Comparison of ENCODE assay signal across 13 mouse cellular contexts in the genomic region with DNA sequence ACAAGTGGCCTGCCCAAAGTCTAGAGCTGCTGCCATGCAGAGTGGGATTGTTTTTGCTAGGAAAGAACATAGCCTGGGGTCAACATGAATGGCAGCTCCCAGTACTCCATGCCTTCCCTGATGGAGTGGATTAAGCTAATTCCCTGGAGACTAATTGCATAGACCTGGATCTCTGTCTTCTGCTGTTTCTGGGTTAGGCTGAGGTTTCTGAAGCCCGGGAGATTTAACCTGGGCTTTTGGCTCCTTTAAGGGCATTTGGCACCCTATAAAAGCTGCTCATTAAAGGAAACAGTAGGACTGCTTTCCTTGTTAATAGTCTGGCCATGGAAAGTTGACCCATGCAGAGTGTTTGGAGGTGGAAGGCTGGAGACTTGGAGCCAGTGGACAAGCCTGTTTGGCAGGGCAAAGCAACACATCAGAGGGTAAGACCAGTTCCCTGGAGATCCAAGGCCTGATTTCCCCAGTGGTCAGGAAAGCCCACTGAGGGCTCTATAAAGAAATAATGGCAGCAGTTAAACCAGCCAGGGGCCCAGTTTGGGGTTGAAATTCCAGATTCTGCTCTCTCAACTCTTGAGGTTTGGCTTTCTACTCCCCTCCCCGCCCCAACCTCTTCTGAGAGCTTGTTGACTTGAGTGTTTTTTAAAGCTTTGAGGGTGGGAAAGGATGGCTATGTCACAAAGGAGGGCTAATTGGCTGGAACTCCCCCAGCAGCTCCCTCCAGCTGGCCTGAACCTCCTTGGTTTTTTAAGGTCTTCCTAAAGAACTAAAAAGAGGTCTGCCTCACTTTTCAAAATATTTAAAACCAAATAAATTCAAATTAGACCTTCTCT.
A peak's percentile ranks its signal among the peaks of the same experiment; 100 is the strongest.
DNase-seq lines count a peak whose midpoint lies in the region.
"Had no signal": no experiment of that assay in that cellular context is flagged by ENCODE, and none has a peak within 500 bp of the region (broad histone marks: within the 10 kb centered on the region; RNA-seq: fewer than 3 reads in every experiment).

No protein-coding gene starts in this region.

- no peaks in the 10 kb centered on the region for H3K27me3 ChIP-seq in limb, embryonic 10.5 days (ENCODE audit: low read depth, poor library complexity, severe bottlenecking)
- H3K27me3 ChIP-seq: heart, embryonic 13.5 days had no signal

- WGBS in limb, embryonic 10.5 days: 44% methylated on average over 2 of the region's 2 CpGs

- H3K9me3 ChIP-seq in limb, embryonic 10.5 days (replicated peaks): no peaks in the 10 kb centered on the region
- H3K9me3 ChIP-seq: heart, embryonic 13.5 days had no signal

- H3K4me1 ChIP-seq in limb, embryonic 10.5 days: peaks cover 23% of the 10 kb centered on the region
- H3K4me1 ChIP-seq: heart, embryonic 13.5 days had no signal

- H3K4me3 ChIP-seq in limb, embryonic 10.5 days: no peak overlapping the region
- H3K4me3 ChIP-seq: heart, embryonic 13.5 days had no signal

- H3K27ac ChIP-seq in limb, embryonic 10.5 days: peak overlapping the region; percentile 31
- H3K27ac ChIP-seq: heart, embryonic 13.5 days; macrophage had no signal

- DNase-seq in kidney, adult 11 months: peak; percentile 21
- DNase-seq in kidney, adult 18-20 months: no peak
- peak; percentile 39 for DNase-seq in NIH3T3 (ENCODE audit: low read depth)
- DNase-seq in frontal cortex, postnatal 14 days (ENCODE audit: low spot score in 2 of 2): peak; percentile 6 to 46
- peak; percentile 47 for DNase-seq in limb, embryonic 10.5 days (ENCODE audit: low spot score)
- DNase-seq in urinary bladder, postnatal 36 days (ENCODE audit: low spot score in 2 of 2): no peak
- DNase-seq in lung, adult 18-20 months: no peak
- DNase-seq in ovary, postnatal 14 days (ENCODE audit: low spot score): no peak
- DNase-seq: adrenal gland, adult 8-10 months; cerebellum, adult 11 months; thymus, adult 18-20 months had no signal

- H3K36me3 ChIP-seq in limb, embryonic 10.5 days: no peaks in the 10 kb centered on the region
- H3K36me3 ChIP-seq: heart, embryonic 13.5 days had no signal

Comparison
In these comparisons a context has a peak if more than half of its experiments do, and no peak if none do; other contexts are left out.
1. DNase-seq: peak in kidney, adult 11 months (single experiment), NIH3T3 (single experiment), frontal cortex, postnatal 14 days (2 of 2) and limb, embryonic 10.5 days (single experiment); none in kidney, adult 18-20 months (single experiment), urinary bladder, postnatal 36 days (0 of 2), lung, adult 18-20 months (0 of 2) and ovary, postnatal 14 days (single experiment).